Mouse (Mus musculus): ENCODE measurements around the gene Fgfr2.

DNA sequence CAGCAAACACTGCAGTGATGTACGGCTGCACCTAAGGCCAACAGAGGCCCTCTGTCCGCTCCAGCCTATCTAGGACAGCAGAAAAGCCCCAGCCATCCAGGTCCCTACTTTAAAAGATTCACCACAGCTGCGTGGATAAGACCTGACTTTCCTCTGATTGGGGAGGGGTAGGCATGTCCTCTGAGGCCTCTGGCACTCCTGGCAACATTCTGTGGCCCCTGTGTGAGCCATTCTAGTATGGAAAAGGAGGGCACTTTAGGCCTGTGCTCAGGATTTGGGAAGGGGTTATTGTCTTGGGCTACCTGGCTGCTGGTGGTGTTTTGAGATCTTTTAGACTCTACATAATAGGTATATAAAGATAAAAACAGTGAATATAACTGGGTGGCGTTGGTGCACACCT, 456.6 kb downstream of the Fgfr2 start:
- TF ChIP-seq POLR2A (IDR thresholded peaks at IDR 0.05; ENCODE audit: low read depth, low read length) (no peak), CTCF (IDR thresholded peaks at IDR 0.05; ENCODE audit: extremely low read depth, insufficient read length, insufficient replicate concordance, low read depth, low read length) (no peak)

Measured in small intestine, adult 2 months (tissue).